Mouse (Mus musculus) G1E (cell line): ENCODE measurements around the gene Drg1. TPM values are rescaled to one million over a fixed set of nuclear protein-coding genes. Genes with fewer than 3 reads are reported as not detected.
"Not testable (repeated sequence)": the region's sequence is repeated elsewhere in the genome, so short reads cannot be mapped to it uniquely, and the experiment has no call there.

ENCODE experiments used
- ATAC-seq: 2 replicates; pipeline ENCODE4 v1.8.0; 2016; ENCODE audit warnings: mild to moderate bottlenecking; ENCODE audit not compliant: insufficient number of reproducible peaks, poor library complexity, low FRiP score, severe bottlenecking; ENCODE audit errors: extremely low read depth
- DNase-seq: peaks from one replicate; pipeline ENCODE4 v3.0.0; 2012; ENCODE audit warnings: low spot score
- H3K27me3 ChIP-seq: 2 replicates; pipeline ENCODE4 v1.6.1; 2012; ENCODE audit warnings: mild to moderate bottlenecking, low read length, inconsistent platforms; ENCODE audit not compliant: insufficient read depth
- H3K36me3 ChIP-seq: replicated peaks from 2 replicates; pipeline ENCODE3; 2012; ENCODE audit warnings: mild to moderate bottlenecking, inconsistent platforms
- H3K4me1 ChIP-seq: 2 replicates; pipeline ENCODE4 v1.6.1; 2012; ENCODE audit warnings: low read depth, low read length, inconsistent platforms, mixed read lengths; ENCODE audit not compliant: insufficient read depth
- H3K4me3 ChIP-seq: 2 replicates; pipeline ENCODE4 v1.5.1; 2012; ENCODE audit warnings: low read depth, mild to moderate bottlenecking, inconsistent platforms, low read length, moderate library complexity, mixed read lengths
- H3K9me3 ChIP-seq: replicated peaks from 2 replicates; pipeline ENCODE4 v1.6.1; 2012; ENCODE audit warnings: inconsistent platforms
- polyA plus RNA-seq: library from polyadenylated mRNA; stranded (reverse); fragments of >175 nt; gene quantifications from 2 replicates; pipeline ENCODE4 v1.2.3, GENCODE M21; 2012
- total RNA-seq, 2 experiments: library from RNA; stranded (forward) in 1 of 2; stranded (reverse) in 1 of 2; fragments of 200-1000 nt in 1 of 2; fragments of >200 nt in 1 of 2; fragmentation: Nextera tagmentation in 1 of 2; gene quantifications; 2 replicates each; pipeline ENCODE4 v1.2.3; 2014 to 2017

Drg1 gene
- total and polyA plus RNA-seq, 3 experiments = 101 to 303 (median 198) TPM

- not testable (repeated sequence) for H3K27me3 ChIP-seq, ATAC-seq, H3K4me1 ChIP-seq, DNase-seq, H3K4me3 ChIP-seq, H3K9me3 ChIP-seq
- H3K36me3 ChIP-seq = peaks cover 17% of the 10 kb centered on the region
Measured at GRCm38 (mm10) chr11:3150003-3150676, 116.1 kb downstream of the Drg1 start.

DNA sequence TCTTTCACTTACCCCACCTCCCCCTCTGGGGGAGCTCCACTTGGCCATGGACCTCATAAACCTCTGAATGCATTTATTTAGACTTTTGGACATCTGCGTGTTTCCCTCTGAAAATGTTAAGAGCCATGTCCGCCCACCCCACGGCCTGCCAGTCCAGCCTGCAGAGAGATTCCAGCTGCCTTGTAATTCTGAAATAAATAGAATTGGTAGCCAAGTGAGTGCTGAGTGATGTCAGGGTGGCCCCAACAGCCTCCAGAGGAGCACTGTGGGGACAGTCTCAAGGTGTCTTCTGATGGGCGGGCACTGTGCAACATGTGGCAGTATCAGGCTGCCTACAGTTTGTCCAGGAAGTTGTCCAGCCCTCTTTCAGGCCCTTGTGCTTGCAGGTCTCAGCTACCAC is 116.7 kb downstream of the Drg1 start:
- not testable (repeated sequence) for H3K9me3 ChIP-seq, H3K27me3 ChIP-seq, H3K4me3 ChIP-seq, DNase-seq, ATAC-seq, H3K4me1 ChIP-seq
- peaks cover 14% of the 10 kb centered on the region for H3K36me3 ChIP-seq

DNA sequence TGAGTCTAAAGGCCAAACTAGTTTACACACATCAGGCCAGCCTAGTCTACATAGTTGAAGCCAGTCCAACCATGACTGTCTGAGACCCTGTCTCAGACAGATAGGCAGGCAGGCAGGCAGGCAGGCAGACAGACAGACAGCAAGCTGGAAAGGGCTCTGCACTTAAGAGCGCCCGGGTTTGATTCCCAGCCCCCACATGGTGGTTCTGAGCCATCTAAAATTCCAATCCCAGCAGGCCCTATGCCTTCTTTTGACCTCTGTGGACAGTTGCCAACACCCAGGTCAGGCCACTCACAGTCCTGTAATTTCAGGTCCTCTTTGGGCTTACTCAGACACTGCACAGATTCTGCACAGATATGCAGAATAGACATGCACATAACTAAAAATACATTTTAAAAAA is 119.4 kb downstream of the Drg1 start:
- peaks cover 10% of the 10 kb centered on the region for H3K36me3 ChIP-seq
- not testable (repeated sequence) for H3K27me3 ChIP-seq, H3K4me1 ChIP-seq, H3K4me3 ChIP-seq, DNase-seq, ATAC-seq, H3K9me3 ChIP-seq

DNA sequence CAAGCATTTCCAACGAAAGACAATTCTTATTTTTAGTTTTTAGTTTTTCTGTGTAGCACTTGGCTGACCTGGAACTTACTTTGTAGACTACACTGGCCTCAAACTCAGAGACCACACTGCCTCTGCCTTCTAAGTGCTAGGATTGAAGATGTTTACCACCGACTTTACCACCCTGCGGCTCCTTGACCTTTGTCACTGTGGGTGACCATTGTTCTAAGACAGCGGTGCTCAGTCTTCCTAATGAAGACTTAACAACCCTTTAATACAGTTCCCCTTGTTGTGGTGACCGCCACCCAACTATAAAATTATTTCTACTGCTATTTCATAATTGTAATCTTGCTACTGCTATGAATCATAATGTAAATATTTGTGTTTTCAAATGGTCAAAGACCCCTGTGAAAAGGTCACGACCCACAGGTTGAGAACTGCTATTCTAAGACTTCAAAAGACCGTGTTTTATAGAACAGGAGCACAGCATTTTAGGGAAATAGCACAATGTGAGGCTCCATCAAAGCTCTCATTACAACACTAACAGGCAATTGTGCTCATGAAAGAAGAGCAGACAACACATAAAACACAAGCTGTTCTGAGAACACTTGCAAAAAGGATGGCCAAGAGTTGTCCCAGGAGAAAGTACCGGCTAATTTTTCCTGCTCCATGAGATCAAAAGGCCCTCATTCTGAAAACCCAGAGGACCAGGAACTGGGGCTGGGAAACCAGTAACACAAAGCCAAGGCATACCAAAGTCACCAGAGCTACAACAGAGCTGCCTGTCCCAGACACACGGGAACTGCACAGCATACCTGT is 120.7 kb downstream of the Drg1 start:
- H3K9me3 ChIP-seq, H3K4me1 ChIP-seq, DNase-seq, H3K4me3 ChIP-seq, H3K27me3 ChIP-seq, ATAC-seq, H3K36me3 ChIP-seq: not testable (repeated sequence)

DNA sequence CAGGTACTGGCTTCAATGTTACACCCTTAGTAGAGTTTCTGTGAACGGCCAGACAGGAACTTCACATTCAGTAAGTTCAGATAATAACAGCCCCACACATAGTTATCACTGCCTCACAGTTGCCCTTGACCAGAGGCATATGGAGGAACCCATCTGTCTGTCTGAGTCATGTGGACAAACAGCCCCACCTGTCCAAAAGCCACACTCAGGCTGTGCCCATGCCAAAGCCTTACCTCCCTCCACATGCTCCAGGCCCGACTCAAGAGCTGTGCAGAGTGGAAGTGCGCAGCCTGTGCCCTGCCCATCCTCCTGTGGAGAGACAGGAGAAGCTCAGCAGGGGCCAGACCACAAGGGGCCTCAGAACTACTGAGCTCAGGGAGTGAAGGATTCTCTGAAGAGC is 122.2 kb downstream of the Drg1 start:
- not testable (repeated sequence) for H3K4me3 ChIP-seq, DNase-seq, H3K27me3 ChIP-seq, H3K36me3 ChIP-seq, H3K9me3 ChIP-seq, ATAC-seq, H3K4me1 ChIP-seq

DNA sequence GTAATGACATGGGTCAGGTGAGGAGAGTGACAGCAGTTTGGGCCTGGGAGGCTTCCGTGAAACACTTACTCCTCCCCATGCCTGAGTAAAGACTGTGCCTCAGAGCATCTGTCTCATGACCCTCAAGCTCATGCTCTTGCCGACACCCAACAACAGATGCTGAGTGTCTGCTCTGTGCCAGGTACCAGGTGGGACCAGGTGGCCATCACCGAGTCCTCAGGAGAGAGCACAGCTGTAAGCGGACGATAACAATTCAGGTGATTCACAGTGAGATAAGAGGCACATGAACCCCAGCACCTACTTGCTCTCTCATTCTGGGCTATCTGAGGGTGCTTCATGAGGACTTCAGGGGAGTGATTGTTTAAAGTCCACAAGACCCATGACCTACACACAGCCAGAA is 123.8 kb downstream of the Drg1 start:
- H3K9me3 ChIP-seq, H3K27me3 ChIP-seq, DNase-seq, H3K4me3 ChIP-seq, H3K36me3 ChIP-seq, H3K4me1 ChIP-seq: not testable (repeated sequence)
- ATAC-seq = peak; percentile 22

DNA sequence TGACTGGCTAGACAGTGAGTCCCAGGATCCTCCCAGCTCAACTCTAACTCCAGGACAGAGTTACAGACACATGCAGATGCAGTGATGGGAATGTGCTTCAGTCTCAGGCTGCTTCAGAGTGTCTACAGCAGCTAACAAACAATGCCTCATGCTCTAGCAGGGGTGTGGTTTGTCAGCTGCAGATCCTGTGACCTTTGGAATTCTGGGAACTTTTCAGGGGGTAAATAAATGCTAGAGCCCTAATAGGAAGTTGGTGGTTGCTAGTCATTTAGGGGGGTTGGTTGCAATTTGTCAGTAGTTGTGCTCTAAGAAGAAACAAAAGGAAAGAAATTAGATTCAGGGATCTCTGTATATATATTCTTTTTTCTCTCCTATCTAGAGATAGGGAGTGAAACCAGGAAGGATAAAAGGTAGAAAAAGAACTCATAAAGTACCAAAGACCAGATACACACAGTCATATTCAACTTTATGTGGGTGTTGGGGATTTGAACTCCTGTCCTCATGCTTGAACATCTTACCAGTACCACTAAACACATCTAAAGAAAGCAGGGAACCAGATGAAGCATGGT is 125.2 kb downstream of the Drg1 start:
- H3K36me3 ChIP-seq, H3K4me1 ChIP-seq, DNase-seq, H3K4me3 ChIP-seq, H3K27me3 ChIP-seq, H3K9me3 ChIP-seq, ATAC-seq: not testable (repeated sequence)

DNA sequence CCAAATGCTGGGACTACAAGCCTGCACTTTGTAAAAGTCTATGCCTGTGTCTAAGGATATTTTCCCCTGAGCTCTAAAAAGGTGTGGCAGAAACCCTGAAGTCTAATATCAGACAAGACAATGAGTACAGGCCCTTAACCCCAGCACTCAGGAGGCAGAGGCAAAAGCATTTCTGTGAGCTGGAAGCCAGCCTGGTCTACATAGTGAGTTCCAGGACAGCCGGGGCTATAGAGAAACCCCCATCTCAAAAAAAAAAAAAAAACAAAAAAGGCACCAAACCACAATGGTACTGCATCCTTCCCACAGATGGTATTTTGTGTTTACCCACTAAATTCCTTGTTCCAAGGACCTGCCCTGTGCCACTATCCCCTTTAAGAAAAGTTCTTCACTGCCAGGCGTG is 127.9 kb downstream of the Drg1 start:
- not testable (repeated sequence) for ATAC-seq, H3K4me1 ChIP-seq, H3K9me3 ChIP-seq, H3K27me3 ChIP-seq, DNase-seq, H3K4me3 ChIP-seq
- peaks cover 11% of the 10 kb centered on the region for H3K36me3 ChIP-seq

Other genes starting within 250 kb of the Drg1 start
- gene Sfi1, start 73.0 kb downstream of the Drg1 start, total RNA-seq (2014; fragmentation: Nextera tagmentation) = 100 and 111 TPM in 2 replicates
- 85.3 and 89.7 TPM in 2 replicates for gene Sfi1, start 73.0 kb downstream of the Drg1 start, total RNA-seq (2017)
- 42.0 and 42.2 TPM in 2 replicates for gene Sfi1, start 73.0 kb downstream of the Drg1 start, polyA plus RNA-seq
- gene Eif4enif1, start 64.0 kb downstream of the Drg1 start, total RNA-seq (2014; fragmentation: Nextera tagmentation) = 139 and 179 TPM in 2 replicates
- gene Eif4enif1, start 64.0 kb downstream of the Drg1 start, total RNA-seq (2017) = 50.7 and 52.7 TPM in 2 replicates
- 106 and 121 TPM in 2 replicates for gene Eif4enif1, start 64.0 kb downstream of the Drg1 start, polyA plus RNA-seq
- 71.9 and 89.1 TPM in 2 replicates for gene Patz1, start 22.5 kb upstream of the Drg1 start, total RNA-seq (2014; fragmentation: Nextera tagmentation)
- 56.5 and 66.6 TPM in 2 replicates for gene Patz1, start 22.5 kb upstream of the Drg1 start, total RNA-seq (2017)
- gene Patz1, start 22.5 kb upstream of the Drg1 start, polyA plus RNA-seq = 86.1 and 112 TPM in 2 replicates
- gene Pik3ip1, start 64.0 kb upstream of the Drg1 start, total RNA-seq (2014; fragmentation: Nextera tagmentation) = 0.53 and 0.92 TPM in 2 replicates
- gene Pik3ip1, start 64.0 kb upstream of the Drg1 start, total RNA-seq (2017) = 2.2 and 2.4 TPM in 2 replicates
- gene Pik3ip1, start 64.0 kb upstream of the Drg1 start, polyA plus RNA-seq = 4.8 and 5.4 TPM in 2 replicates
- 47.1 and 49.6 TPM in 2 replicates for gene Limk2, start 142.8 kb upstream of the Drg1 start, total RNA-seq (2014; fragmentation: Nextera tagmentation)
- gene Limk2, start 142.8 kb upstream of the Drg1 start, total RNA-seq (2017) = 33.0 and 38.9 TPM in 2 replicates
- 44.9 and 46.1 TPM in 2 replicates for gene Limk2, start 142.8 kb upstream of the Drg1 start, polyA plus RNA-seq
- gene Rnf185, start 185.9 kb upstream of the Drg1 start, total RNA-seq (2014; fragmentation: Nextera tagmentation) = 17.4 and 22.7 TPM in 2 replicates
- 13.4 and 13.8 TPM in 2 replicates for gene Rnf185, start 185.9 kb upstream of the Drg1 start, total RNA-seq (2017)
- 2.1 and 2.7 TPM in 2 replicates for gene Rnf185, start 185.9 kb upstream of the Drg1 start, polyA plus RNA-seq
- not detected in 2 replicates for gene Pla2g3, start 221.9 kb upstream of the Drg1 start, total RNA-seq (2014; fragmentation: Nextera tagmentation)
- 0.11 TPM in 1 of 2 replicates, not detected in the other for gene Pla2g3, start 221.9 kb upstream of the Drg1 start, total RNA-seq (2017)
- not detected in 2 replicates for gene Pla2g3, start 221.9 kb upstream of the Drg1 start, polyA plus RNA-seq
- gene Inpp5j, start 238.4 kb upstream of the Drg1 start, total RNA-seq (2014; fragmentation: Nextera tagmentation) = not detected in 2 replicates
- gene Inpp5j, start 238.4 kb upstream of the Drg1 start, total RNA-seq (2017) = 0.05 and 0.06 TPM in 2 replicates
- not detected in 2 replicates for gene Inpp5j, start 238.4 kb upstream of the Drg1 start, polyA plus RNA-seq
- not detected in 2 replicates for gene Selenom, start 248.3 kb upstream of the Drg1 start, total RNA-seq (2014; fragmentation: Nextera tagmentation)
- gene Selenom, start 248.3 kb upstream of the Drg1 start, total RNA-seq (2017) = not detected in 2 replicates
- gene Selenom, start 248.3 kb upstream of the Drg1 start, polyA plus RNA-seq = not detected in 2 replicates